Mouse (Mus musculus) MEL (cell line): ENCODE results near the gene Dnah7c. TPM values are rescaled to one million over a fixed set of nuclear protein-coding genes. Genes with fewer than 3 reads are reported as not detected.

Experiments
- DNase-seq: peaks from one replicate; pipeline ENCODE4 v3.0.0; 2011; ENCODE audit warnings: low read depth, low spot score
- H3K27ac ChIP-seq: 2 replicates; pipeline ENCODE4 v1.5.1; 2012; ENCODE audit warnings: low read depth, mild to moderate bottlenecking, control low read depth, low read length, moderate library complexity; ENCODE audit not compliant: control insufficient read depth
- H3K27me3 ChIP-seq, 2 experiments: fragments of 150-350 bp in 1 of 2; sonication (generic) in 1 of 2; 2 replicates each; pipeline ENCODE4 v1.6.1; 2012; ENCODE audit warnings: low read length in 2 of 2, mild to moderate bottlenecking in 2 of 2, improper control_type of control experiment in 1 of 2, moderate library complexity in 1 of 2; ENCODE audit not compliant: insufficient read depth in 2 of 2, control insufficient read depth in 1 of 2
- H3K36me3 ChIP-seq, 2 experiments: 2 replicates each; pipeline ENCODE4 v1.6.1; 2012 to 2014; ENCODE audit warnings: low read length in 2 of 2, improper control_type of control experiment in 1 of 2, inconsistent platforms in 1 of 2, mild to moderate bottlenecking in 1 of 2; ENCODE audit not compliant: insufficient read depth in 2 of 2, control insufficient read depth in 1 of 2
- H3K4me1 ChIP-seq, 2 experiments: fragments of 150-350 bp in 1 of 2; sonication (generic) in 1 of 2; 2 replicates each; pipeline ENCODE4 v1.6.1; 2012; ENCODE audit warnings: low read length in 2 of 2, improper control_type of control experiment in 1 of 2, mild to moderate bottlenecking in 1 of 2; ENCODE audit not compliant: insufficient read depth in 2 of 2, control insufficient read depth in 1 of 2
- H3K4me3 ChIP-seq, 2 experiments: fragments of 150-350 bp in 1 of 2; sonication (generic) in 1 of 2; 2 replicates each; pipeline ENCODE4 v1.5.1; 2012; ENCODE audit warnings: low read depth in 2 of 2, low read length in 2 of 2, mild to moderate bottlenecking in 2 of 2, moderate library complexity in 2 of 2, control low read depth in 1 of 2, improper control_type of control experiment in 1 of 2; ENCODE audit not compliant: control insufficient read depth in 1 of 2, insufficient read depth in 1 of 2
- H3K79me2 ChIP-seq: 2 replicates; pipeline ENCODE4 v1.6.1; 2012; ENCODE audit warnings: mild to moderate bottlenecking, low read length, moderate library complexity; ENCODE audit not compliant: control insufficient read depth, poor library complexity, insufficient read depth
- H3K9ac ChIP-seq: 2 replicates; pipeline ENCODE4 v1.6.1; 2012; ENCODE audit warnings: low read depth, mild to moderate bottlenecking, control low read depth, low read length, moderate library complexity; ENCODE audit not compliant: control insufficient read depth, poor library complexity, severe bottlenecking
- H3K9me3 ChIP-seq: fragments of 150-350 bp; sonication (generic); replicated peaks from 2 replicates; pipeline ENCODE4 v1.6.1; 2012; ENCODE audit warnings: mild to moderate bottlenecking, low read length, improper control_type of control experiment, moderate library complexity; ENCODE audit not compliant: insufficient read depth
- CHD1 ChIP-seq: IDR thresholded peaks from 2 replicates; pipeline ENCODE4 v1.6.1; 2012; ENCODE audit warnings: low read depth, mild to moderate bottlenecking, inconsistent platforms, low read length, improper control_type of control experiment
- E2F4 ChIP-seq: IDR thresholded peaks from 2 replicates; pipeline ENCODE4 v1.6.1; 2011; ENCODE audit warnings: low read depth, low read length, improper control_type of control experiment, borderline replicate concordance
- EP300 ChIP-seq, 2 experiments: IDR thresholded peaks; 2 replicates each; pipeline ENCODE4 v1.6.1; 2011; ENCODE audit warnings: improper control_type of control experiment in 2 of 2, low read length in 2 of 2, low read depth in 1 of 2, mild to moderate bottlenecking in 1 of 2
- ETS1 ChIP-seq: IDR thresholded peaks from 2 replicates; pipeline ENCODE4 v1.6.1; 2012; ENCODE audit warnings: low read depth, mild to moderate bottlenecking, inconsistent platforms, low read length, improper control_type of control experiment, moderate library complexity
- KAT2A ChIP-seq: conservative IDR thresholded peaks from 2 replicates; pipeline ENCODE4 v1.6.1; 2012; ENCODE audit warnings: low read depth, low read length, improper control_type of control experiment, inconsistent platforms
- MAFK ChIP-seq: IDR thresholded peaks from 2 replicates; pipeline ENCODE4 v1.6.1; 2011; ENCODE audit warnings: low read depth, mild to moderate bottlenecking, low read length, improper control_type of control experiment, borderline replicate concordance
- MAZ ChIP-seq: IDR thresholded peaks from 2 replicates; pipeline ENCODE4 v1.6.1; 2012; ENCODE audit warnings: low read depth, mild to moderate bottlenecking, inconsistent platforms, low read length, improper control_type of control experiment
- MEF2A ChIP-seq: IDR thresholded peaks from 2 replicates; pipeline ENCODE4 v1.6.1; 2014; ENCODE audit warnings: low read depth, mild to moderate bottlenecking, inconsistent platforms, low read length, improper control_type of control experiment; ENCODE audit not compliant: poor library complexity, insufficient replicate concordance, severe bottlenecking; ENCODE audit errors: extremely low read depth
- MYC ChIP-seq: IDR thresholded peaks from 2 replicates; pipeline ENCODE4 v1.6.1; 2011; ENCODE audit warnings: low read depth, mild to moderate bottlenecking, low read length, improper control_type of control experiment, moderate library complexity
- POLR2AphosphoS2 ChIP-seq: IDR thresholded peaks from 2 replicates; pipeline ENCODE4 v1.6.1; 2011; ENCODE audit warnings: low read length, improper control_type of control experiment
- RAD21 ChIP-seq: IDR thresholded peaks from 2 replicates; pipeline ENCODE4 v1.6.1; 2011; ENCODE audit warnings: mild to moderate bottlenecking, low read depth, low read length, improper control_type of control experiment
- RCOR1 ChIP-seq: IDR thresholded peaks from 2 replicates; pipeline ENCODE4 v1.6.1; 2012; ENCODE audit warnings: low read depth, mild to moderate bottlenecking, inconsistent platforms, low read length, improper control_type of control experiment
- SIN3A ChIP-seq: IDR thresholded peaks from 2 replicates; pipeline ENCODE4 v1.6.1; 2012; ENCODE audit warnings: low read length, improper control_type of control experiment, inconsistent platforms
- TAL1 ChIP-seq: IDR thresholded peaks from 2 replicates; pipeline ENCODE4 v1.6.1; 2012; ENCODE audit warnings: mild to moderate bottlenecking, inconsistent platforms, low read length, moderate library complexity, mixed read lengths
- TBP ChIP-seq: IDR thresholded peaks from 2 replicates; pipeline ENCODE4 v1.8.0; 2011; ENCODE audit warnings: low read depth, low read length, improper control_type of control experiment
- ZKSCAN1 ChIP-seq: IDR thresholded peaks from 2 replicates; pipeline ENCODE4 v1.6.1; 2012; ENCODE audit warnings: low read depth, mild to moderate bottlenecking, inconsistent platforms, low read length, improper control_type of control experiment, moderate library complexity
- polyA plus RNA-seq, 2 experiments: library from polyadenylated mRNA; stranded (reverse) in 1 of 2; unstranded in 1 of 2; fragments of >175 nt in 1 of 2; fragments of >200 nt in 1 of 2; gene quantifications; 2 replicates each; pipeline versions ENCODE4 v1.2.1 to v1.2.4; 2012; ENCODE audit warnings: low replicate concordance in 2 of 2, low read depth in 1 of 2; ENCODE audit not compliant: insufficient read length in 2 of 2, insufficient read depth in 1 of 2, missing spikeins in 1 of 2
- total RNA-seq: library from RNA; depleted of rRNA; stranded (reverse); fragments of 300-350 nt; gene quantifications from 2 replicates; pipeline ENCODE4 v1.2.3, GENCODE M21; 2012

The Dnah7c gene
- total and polyA plus RNA-seq, 3 experiments: 0.01 TPM; not detected in 2

- no peaks in the 10 kb centered on the region for H3K27me3 ChIP-seq
- no peaks in the 10 kb centered on the region for H3K9me3 ChIP-seq
- DNase-seq: no peak
- no peaks in the 10 kb centered on the region for H3K36me3 ChIP-seq
- no peak for TF ChIP-seq SIN3A
- no peak for TF ChIP-seq TBP
- TF ChIP-seq ZKSCAN1: no peak
- TF ChIP-seq TAL1: no peak
- TF ChIP-seq E2F4: no peak
- TF ChIP-seq POLR2AphosphoS2: no peak
- no peak for TF ChIP-seq KAT2A
- TF ChIP-seq MEF2A: no peak
- no peak for TF ChIP-seq EP300 (IDR thresholded peaks at IDR 0.05; ENCODE audit: low read depth in 1 of 2, low read length in 2 of 2)
- TF ChIP-seq MYC: no peak
- TF ChIP-seq RAD21: no peak
- TF ChIP-seq MAFK: no peak
- no peak for TF ChIP-seq ETS1
- H3K27ac ChIP-seq: no peak overlapping the region
- H3K4me3 ChIP-seq: no peak overlapping the region; a peak in 1 of 4 replicates
- peaks cover 0 to 4% of the 10 kb centered on the region in 2 experiments; a peak in 1 of 4 replicates for H3K4me1 ChIP-seq
- H3K79me2 ChIP-seq: no peaks in the 10 kb centered on the region; the same call in 1 of the 2 replicates
- no peak overlapping the region for H3K9ac ChIP-seq
These were observed 418.0 kb downstream of the Dnah7c start for GRCm38 (mm10) chr1:46843406-46843805.

- no peaks in the 10 kb centered on the region for H3K27me3 ChIP-seq
- H3K9me3 ChIP-seq: no peaks in the 10 kb centered on the region
- H3K27ac ChIP-seq: no peak overlapping the region
- no peak for TF ChIP-seq TAL1
- TF ChIP-seq RAD21: no peak
- no peak for TF ChIP-seq MAZ
- TF ChIP-seq CHD1: no peak
- TF ChIP-seq RCOR1: no peak
- H3K4me1 ChIP-seq: peaks cover 0 to 4% of the 10 kb centered on the region in 2 experiments; a peak in 1 of 4 replicates
- H3K4me3 ChIP-seq: no peak overlapping the region
- H3K36me3 ChIP-seq: no peaks in the 10 kb centered on the region
- no peak for DNase-seq
- H3K79me2 ChIP-seq: no peaks in the 10 kb centered on the region; the same call in 1 of the 2 replicates
- no peak overlapping the region for H3K9ac ChIP-seq
These were observed 418.9 kb downstream of the Dnah7c start for GRCm38 (mm10) chr1:46844281-46844680.
